Mouse (Mus musculus) kidney, postnatal 25 days (tissue): ENCODE data around the gene Efcab5.
"Not testable (repeated sequence)": the region's sequence is repeated elsewhere in the genome, so short reads cannot be mapped to it uniquely, and the experiment has no call there.

ENCODE experiments used
- DNase-seq, 2 experiments: peaks; one replicate each; pipeline ENCODE4 v3.0.0; 2021; ENCODE audit warnings: mixed read lengths in 2 of 2

Efcab5 gene

DNA sequence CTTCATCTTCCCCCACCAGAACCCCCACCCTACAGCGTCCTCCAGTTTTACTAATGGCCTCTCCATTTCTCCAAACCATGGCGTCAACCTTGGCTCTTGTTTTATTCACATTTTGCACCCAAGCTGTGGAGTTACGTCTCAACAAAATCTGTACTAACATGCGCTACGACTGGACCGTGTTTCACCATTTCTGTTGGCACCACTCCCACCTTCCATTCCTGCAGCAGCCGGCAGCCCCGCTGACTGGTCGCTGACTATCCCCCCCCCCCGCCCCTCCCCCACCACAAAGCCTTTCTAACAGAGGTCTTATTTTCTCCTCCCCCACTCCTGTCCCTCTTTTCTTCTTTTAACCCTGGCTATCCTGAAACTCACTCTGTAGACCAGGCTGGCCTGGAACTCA lies 93.6 kb downstream of the Efcab5 start:
- no peak for DNase-seq

DNA sequence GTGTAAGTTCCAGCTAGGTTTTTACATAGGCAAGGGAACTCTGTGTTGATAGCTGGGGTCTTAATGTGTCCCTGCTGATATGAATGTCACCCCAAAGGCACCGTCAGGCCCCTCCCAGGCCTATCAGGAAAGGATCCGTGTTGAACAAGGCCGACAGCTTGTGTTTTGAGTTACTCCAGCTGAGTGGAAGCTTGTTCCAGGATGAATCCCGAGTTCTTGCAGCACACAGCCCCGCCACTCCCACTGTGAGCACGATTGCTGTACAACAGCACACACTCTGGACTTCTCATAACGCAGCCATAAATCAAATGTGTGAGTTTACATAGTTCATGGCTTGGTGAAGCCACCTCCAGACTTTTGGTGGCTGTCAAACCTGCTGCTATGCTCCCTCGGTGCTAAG lies 94.6 kb downstream of the Efcab5 start:
- no peak for DNase-seq

DNA sequence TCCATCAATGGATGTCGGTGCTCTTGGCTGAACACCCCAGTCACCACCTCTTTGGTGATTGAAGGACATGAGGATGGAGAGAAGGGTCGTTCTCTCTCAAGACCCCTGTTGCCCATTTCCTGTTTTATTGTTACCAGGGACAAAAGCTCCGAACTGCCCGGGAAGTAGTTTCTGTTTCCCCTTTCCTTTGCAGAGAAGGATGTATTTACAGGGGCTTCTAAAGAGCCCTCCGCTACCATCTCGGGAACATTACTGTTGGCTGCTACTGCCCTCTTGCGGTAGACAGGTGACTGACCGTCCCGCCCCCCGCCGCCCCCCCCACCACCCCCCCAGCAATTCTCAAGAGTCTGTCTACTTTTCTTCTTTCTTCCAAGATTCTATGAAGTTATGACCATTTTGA lies 95.6 kb downstream of the Efcab5 start:
- DNase-seq = peak in 1 of 2 experiments; percentile 63

DNA sequence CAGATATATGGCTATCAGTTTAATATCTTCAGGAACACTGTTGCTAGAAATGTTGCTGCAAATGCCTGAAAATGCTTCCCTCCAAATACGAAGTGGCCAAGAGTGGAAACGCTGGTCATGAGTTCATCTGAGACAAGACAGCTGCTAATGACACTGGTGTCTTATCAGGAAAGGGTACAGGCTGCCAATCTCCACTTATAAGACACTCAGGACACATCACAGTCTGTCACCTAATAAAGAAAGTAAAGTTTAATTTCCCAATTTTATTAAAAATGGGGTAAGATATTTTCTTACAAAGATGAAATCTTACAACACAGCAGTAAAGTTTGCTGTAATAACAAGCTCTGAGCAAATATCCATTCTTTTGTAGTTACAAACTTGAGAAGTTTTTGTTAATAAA lies 99.6 kb downstream of the Efcab5 start:
- no peak for DNase-seq

DNA sequence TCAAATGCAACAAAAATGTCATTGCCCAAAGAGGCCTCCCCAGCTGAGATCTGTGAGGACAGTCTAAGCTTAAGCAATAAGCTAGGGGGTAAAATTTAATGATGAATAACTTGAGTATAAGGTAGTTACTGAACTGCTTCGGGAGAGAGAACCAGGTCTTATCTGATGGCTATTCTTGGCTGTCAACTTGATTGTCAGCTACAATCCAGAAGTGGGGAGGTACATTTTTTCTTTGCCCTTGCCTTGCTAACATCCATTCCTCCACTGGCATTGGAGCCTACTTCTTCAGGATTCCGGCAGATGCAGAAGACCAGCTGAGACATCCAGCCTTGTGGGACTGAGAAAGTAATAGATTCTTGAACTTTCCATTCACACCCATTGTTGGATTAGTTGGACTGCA lies 101.8 kb downstream of the Efcab5 start:
- no peak for DNase-seq

DNA sequence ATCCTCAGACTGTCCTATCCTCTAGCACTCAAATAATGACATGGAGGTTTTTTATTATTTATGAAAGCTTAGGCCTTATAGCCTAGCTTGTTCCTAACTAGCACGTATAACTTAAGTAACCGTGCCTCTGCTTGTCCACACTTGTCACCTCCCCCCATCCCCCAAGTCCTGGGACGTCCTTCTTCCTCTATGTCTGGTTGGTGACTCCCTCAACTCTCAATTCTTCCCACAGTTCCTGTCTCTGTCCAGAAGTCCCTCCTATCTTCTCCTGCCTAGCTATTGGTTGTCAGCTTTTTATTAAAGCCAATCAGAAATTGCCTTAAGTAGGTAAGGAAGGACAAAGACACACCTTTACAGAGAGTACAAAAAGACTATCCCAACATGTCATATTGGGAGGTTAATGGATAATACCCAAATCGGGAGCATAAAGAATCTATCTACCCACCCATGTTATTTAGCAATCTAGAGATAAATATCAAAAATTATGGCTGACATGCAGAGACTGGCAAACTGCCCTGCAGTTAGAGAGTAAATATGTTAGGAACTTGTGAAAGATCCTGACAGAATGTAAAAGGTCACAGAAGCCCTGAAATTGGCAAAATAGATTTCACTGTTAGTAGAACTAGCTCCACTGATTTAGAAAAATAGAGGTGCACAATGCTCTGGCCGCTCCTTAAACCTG lies 104.6 kb downstream of the Efcab5 start:
- DNase-seq = no peak

DNA sequence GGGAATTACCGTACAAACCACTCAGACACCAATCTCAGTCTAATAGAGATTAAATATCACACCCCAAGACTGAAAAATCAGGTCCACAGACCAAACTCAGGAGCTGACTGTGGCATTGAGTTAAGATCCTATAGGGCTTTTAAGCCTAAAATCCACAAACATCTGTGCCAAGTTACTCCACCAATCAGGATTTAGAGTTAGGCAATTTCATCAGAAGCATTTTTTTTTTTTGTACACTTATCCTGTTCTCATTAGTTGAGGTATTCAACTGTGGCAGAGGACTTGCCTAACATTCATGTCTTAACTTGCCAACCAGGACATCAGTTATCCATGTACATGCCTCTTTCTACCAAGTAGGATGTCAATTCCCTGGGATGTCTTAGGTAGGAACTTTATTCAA lies 109.4 kb downstream of the Efcab5 start:
- no peak for DNase-seq

DNA sequence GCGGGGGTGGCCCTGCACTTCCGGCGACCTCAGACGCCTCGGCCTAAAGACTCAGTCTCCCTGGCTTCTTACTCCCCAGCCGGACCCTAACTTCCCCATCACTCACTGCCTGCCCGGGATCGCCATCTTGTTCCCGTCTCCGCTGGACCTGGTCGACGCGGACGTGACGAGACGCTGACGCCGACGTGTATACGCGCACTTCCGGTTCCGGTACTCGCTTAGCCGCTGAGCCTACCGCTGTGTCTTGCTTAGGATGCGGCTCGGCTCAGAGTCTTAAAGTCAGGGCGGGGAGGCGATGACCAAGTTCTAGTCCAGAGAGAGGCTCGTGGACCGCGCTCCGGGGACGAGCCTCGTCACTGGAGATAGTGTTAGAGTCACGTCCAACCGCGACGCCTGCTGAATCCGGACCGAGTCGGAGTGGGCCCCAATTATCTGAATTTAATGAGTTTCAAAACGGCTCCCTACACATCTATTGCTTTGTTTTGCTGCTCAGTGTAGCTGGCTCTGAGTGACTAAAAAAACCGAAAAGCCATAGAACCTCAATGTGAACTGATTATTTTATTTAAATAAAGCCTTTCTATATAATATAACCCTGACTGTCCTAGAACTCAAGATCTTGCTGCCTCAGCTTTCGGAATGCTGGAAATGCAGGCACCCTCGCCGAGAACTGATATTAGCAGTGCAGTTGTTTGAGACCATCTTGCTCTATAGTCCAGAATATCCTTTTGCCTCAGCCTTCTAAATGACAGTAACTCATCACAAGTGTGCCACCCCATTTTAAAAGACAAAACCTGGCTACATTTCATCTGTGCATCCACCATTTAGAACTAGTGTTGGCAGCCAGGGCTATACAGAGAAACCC lies 110.3 kb downstream of the Efcab5 start, which contains the start of gene Nsrp1:
Gene Nsrp1, minus strand, starts transcription at position 163 of the 862 bp plus-strand sequence.
- DNase-seq = peak; percentile 95 to 97

DNA sequence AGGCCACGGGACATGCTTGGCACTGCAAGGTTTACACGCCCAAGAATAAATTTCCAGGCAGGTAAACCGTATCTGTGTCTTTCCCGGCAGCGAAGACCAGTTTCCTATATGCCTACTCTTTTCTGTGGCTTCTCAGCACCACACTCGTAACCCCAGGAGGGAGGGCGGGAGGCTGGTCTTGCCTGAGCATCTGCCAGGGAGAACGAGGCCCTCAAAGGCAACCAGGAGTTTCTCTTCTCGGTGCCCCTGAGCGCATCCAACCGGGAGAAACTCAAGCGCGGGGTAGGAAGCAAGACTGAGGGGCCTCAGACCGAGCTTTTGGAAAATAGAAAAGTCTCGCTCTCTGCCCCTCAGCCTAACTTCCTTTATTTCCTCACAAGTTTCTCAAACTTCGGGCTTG lies 111.0 kb downstream of the Efcab5 start:
- no peak for DNase-seq

DNA sequence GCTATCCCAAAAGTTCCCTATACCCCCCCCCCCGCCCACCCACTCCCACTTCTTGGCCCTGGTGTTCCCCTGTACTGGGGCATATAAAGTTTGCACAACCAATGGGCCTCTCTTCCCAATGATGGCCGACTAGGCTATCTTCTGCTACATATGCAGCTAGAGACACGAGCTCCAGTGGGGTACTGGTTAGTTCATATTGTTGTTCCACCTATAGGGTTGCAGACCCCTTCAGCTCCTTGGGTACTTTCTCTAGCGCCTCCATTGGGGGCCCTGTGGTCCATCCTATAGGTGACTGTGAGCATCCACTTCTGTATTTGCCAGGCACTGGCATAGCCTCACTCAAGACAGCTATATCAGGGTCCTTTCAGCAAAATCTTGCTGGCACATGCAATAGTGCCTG lies 111.4 kb downstream of the Efcab5 start:
- not testable (repeated sequence) for DNase-seq

DNA sequence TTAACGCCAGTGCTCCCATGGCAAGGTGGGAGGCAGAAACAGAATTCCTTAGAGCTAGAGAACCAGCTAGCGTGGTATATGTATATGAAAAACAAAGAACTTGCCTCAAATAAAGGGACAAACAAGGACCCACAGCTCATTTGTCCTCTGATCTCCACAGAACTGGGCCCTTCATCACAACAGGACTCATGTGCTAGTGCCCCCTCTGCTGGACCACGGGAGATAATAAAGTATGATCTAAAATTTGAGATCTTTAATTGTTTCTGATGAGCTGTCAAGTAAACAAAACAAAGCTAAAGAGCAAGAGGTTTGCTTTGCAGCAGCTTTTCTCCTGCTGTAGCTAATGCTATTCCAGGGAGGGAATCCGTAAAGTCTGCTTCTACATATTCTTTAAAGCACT lies 118.0 kb downstream of the Efcab5 start:
- peak in 1 of 2 experiments; percentile 45 for DNase-seq

DNA sequence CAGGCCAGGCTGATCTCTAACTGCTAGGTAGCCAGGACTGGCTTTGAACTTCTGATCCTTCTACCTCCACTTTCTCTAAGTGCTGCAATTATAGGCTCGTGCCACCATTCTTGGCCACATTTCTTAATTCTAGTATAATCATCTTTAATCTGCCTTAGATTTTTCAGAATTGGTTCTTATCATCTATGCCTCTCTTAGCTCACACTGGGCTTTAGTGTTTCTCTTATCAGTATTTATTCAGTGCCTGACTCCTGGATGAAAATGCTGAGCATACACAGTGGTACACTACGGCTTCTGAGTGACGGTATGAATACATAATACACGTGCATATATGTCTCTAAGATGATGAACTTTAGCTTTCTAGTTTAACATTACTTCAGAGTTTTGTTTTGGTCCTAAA lies 119.9 kb downstream of the Efcab5 start:
- no peak for DNase-seq

DNA sequence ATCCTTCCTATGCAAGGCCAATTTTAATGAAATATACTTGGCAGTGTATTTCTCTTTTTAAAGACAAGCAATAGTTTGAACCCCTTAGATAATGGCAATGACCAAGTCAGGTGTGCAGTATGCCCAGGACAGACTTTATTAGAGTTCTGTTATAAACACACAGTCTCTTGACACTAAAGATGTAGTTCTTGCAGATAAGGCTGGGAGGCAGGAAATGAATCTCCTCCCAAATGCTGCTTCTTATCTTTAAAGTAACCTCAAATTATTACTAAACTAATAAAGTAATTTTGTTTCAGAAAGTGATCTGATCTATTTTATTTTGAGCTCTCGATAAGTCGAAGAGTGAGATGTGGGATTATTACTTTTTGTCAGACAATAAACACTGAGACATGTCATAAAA lies 125.4 kb downstream of the Efcab5 start:
- DNase-seq = no peak

DNA sequence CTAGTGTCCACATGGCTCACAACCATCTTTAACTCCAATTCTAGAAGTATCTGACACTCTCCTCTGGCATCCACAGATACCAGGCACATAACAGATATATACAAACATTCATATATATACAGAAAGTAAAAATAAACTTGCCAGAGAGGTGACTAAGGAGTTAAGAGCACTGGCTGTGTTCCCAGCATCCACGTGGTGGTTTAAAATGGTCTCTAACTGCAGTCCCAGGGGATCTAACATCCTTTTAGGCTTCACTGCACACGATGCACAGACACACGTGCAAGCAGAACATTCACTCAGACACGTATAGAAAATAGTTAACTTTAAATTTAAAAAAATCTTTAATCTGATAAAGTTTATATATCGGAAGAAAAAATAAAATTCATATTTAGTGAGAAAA lies 126.8 kb downstream of the Efcab5 start:
- DNase-seq = peak in 1 of 2 experiments; percentile 13

DNA sequence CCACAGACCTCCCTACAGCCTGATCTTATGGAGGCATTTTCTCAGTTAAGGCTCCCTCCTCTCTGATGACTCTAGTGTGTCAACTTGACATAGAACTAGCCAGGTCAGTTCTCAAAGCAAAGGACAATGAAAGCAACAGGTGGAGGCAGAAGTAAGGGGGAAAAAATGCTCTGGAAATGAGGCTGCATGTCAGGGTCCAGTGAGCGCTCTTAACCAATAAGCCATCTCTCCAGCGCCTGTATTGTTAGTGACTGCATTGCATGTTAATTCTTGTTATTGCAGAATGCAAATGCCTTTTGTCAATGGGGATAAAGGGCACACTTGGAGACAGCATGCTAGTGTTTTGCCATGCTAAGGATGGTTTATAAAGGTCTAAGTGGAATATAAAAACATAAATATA lies 146.0 kb downstream of the Efcab5 start:
- DNase-seq = no peak

DNA sequence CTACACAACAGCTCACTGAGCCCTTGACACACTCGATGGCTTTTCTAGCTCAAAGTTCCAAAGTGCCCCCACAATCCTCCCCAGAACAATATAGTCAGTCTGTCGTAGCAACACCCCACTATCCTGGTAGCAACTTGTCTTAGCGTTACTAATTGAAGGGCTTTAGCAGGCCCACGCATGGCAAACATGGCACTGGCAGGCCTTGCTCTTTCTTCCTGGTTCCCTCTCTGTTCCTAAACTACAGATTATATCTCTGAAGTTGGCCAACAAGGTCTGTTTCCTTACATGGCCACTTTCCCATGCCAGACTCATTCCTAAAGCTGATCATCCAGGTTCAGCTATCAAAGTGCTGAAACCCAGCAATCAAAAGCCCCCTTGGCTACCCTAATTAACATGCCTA lies 146.9 kb downstream of the Efcab5 start:
- DNase-seq = no peak
